Mouse (Mus musculus) C2C12 (cell line): ENCODE measurements around the gene Ywhae.

Experiments used
- CTCF ChIP-seq: IDR thresholded peaks from one replicate; pipeline ENCODE4 v1.5.1; 2011; ENCODE audit not compliant: control insufficient read depth, insufficient read depth, insufficient read length
- MAX ChIP-seq: IDR thresholded peaks from one replicate; pipeline ENCODE4 v1.6.1; 2011; ENCODE audit warnings: mild to moderate bottlenecking, control low read depth
- MYOG ChIP-seq: IDR thresholded peaks from one replicate; pipeline ENCODE4 v1.6.1; 2011; ENCODE audit not compliant: control insufficient read depth, insufficient read length; ENCODE audit errors: extremely low read depth
- USF1 ChIP-seq: IDR thresholded peaks from one replicate; pipeline ENCODE4 v1.6.1; 2011; ENCODE audit warnings: low read depth, mild to moderate bottlenecking, control low read depth, moderate library complexity

DNA sequence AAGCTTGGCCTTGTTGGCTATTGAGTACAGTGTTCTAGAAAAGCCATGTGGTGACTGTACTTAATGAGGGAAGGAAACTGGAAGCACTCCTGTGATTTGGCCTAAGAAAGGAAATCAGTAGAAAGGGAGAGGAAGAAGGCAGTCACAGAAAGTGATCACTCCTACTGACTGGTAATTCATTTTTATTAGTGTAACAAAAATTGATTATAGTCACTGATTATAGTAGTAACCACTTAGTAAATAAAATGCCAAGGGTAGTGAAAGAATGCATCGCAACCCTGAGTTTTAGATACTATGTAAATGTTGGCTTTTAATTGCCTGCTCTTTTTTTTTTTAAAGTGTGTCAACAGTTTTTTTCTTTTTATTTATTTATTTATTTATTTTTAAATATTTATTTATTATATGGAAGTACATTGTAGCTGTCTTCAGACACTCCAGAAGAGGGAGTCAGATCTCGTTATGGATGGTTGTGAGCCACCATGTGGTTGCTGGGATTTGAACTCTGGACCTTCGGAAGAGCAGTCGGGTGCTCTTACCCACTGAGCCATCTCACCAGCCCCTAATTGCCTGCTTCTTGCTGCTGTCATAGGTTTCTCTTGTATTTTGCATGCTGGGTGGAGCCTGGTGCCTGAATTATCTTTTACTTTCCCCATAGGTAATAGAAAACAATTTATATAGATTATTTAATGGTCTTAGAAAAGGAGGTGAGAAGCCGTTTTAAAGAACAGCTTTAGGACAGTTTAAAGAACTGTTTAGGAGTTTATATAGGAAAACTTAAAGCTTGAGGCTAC, 3.0 kb downstream of the Ywhae start:
- TF ChIP-seq CTCF (no peak), MYOG (no peak), MAX (no peak), USF1 (no peak)
